Mouse (Mus musculus): Measurements from ENCODE around the gene Aplf. TPM values are rescaled to one million over a fixed set of nuclear protein-coding genes. Genes with fewer than 3 reads are reported as not detected.
A peak's percentile ranks its signal among the peaks of the same experiment; 100 is the strongest.

Aplf gene
- polyA plus RNA-seq, 1 experiment from 2014 or later: 13.6 TPM

GRCm38 (mm10) chr6:87669894-87670588, 2.0 kb downstream of the Aplf start:
- peaks cover 21% of the 10 kb centered on the region for H3K4me1 ChIP-seq (replicated peaks; ENCODE audit: control insufficient read depth, insufficient read depth, low read length)
- 22% methylated on average over 7 of the region's 7 CpGs for WGBS
- H3K4me3 ChIP-seq (replicated peaks; ENCODE audit: low read length): 0 out of 2 replicates have a peak overlapping the region, but pooled peaks have one; percentile 14
- H3K36me3 ChIP-seq (ENCODE audit: control insufficient read depth, insufficient read depth): peaks cover 2% of the 10 kb centered on the region; the same call in 1 of the 2 replicates
- H3K4me2 ChIP-seq (ENCODE audit: low read length): peak overlapping the region; percentile 26
- 0 out of 2 replicates have a peak, but pooled peaks cover 2% of the 10 kb centered on the region for H3K9me3 ChIP-seq (ENCODE audit: control insufficient read depth, low read length)
- no peak overlapping the region for H3K9ac ChIP-seq (replicated peaks; ENCODE audit: low read depth, low read length)
- no peak for ATAC-seq
- no peak overlapping the region for H3K27ac ChIP-seq (ENCODE audit: low read length)
- H3K27me3 ChIP-seq (replicated peaks; ENCODE audit: control insufficient read depth, insufficient read depth, low read length): no peaks in the 10 kb centered on the region

- Histone ChIP-seq H3K9me3 (ENCODE audit: control insufficient read depth, low read length) (0 out of 2 replicates have a peak, but pooled peaks cover 2% of the 10 kb centered on the region), H3K4me2 (ENCODE audit: low read length) (no peak overlapping the region)
- 85% methylated on average over 3 of the region's 3 CpGs for WGBS
Measured at GRCm38 (mm10) chr6:87668733-87669132, 3.3 kb downstream of the Aplf start.

GRCm38 (mm10) chr6:87667804-87668203, 4.2 kb downstream of the Aplf start:
- WGBS: 56% methylated on average over 8 of the region's 8 CpGs

More at GRCm38 (mm10) chr6:87668733-87669132, 3.3 kb downstream of the Aplf start:
- Histone ChIP-seq H3K27ac (ENCODE audit: low read length) (no peak overlapping the region), H3K9ac (replicated peaks; ENCODE audit: low read depth, low read length) (no peak overlapping the region), H3K4me3 (replicated peaks; ENCODE audit: low read length) (no peak overlapping the region), H3K36me3 (ENCODE audit: control insufficient read depth, insufficient read depth) (peaks cover 2% of the 10 kb centered on the region; the same call in 1 of the 2 replicates), H3K4me1 (replicated peaks; ENCODE audit: control insufficient read depth, insufficient read depth, low read length) (peaks cover 21% of the 10 kb centered on the region), H3K27me3 (replicated peaks; ENCODE audit: control insufficient read depth, insufficient read depth, low read length) (no peaks in the 10 kb centered on the region)
- ATAC-seq: no peak

GRCm38 (mm10) chr6:87663445-87663844, 8.5 kb downstream of the Aplf start:
- Histone ChIP-seq H3K9ac (replicated peaks; ENCODE audit: low read depth, low read length) (no peak overlapping the region), H3K4me1 (replicated peaks; ENCODE audit: control insufficient read depth, insufficient read depth, low read length) (no peaks in the 10 kb centered on the region), H3K36me3 (ENCODE audit: control insufficient read depth, insufficient read depth) (peaks cover 2% of the 10 kb centered on the region; the same call in 1 of the 2 replicates), H3K9me3 (ENCODE audit: control insufficient read depth, low read length) (0 out of 2 replicates have a peak, but pooled peaks cover 2% of the 10 kb centered on the region), H3K27me3 (replicated peaks; ENCODE audit: control insufficient read depth, insufficient read depth, low read length) (no peaks in the 10 kb centered on the region), H3K4me3 (replicated peaks; ENCODE audit: low read length) (no peak overlapping the region), H3K4me2 (ENCODE audit: low read length) (no peak overlapping the region), H3K27ac (ENCODE audit: low read length) (no peak overlapping the region)
- WGBS: 91% methylated on average over 9 of the region's 9 CpGs
- ATAC-seq: no peak

More at GRCm38 (mm10) chr6:87667804-87668203, 4.2 kb downstream of the Aplf start:
- H3K36me3 ChIP-seq (ENCODE audit: control insufficient read depth, insufficient read depth): peaks cover 2% of the 10 kb centered on the region; the same call in 1 of the 2 replicates
- H3K27ac ChIP-seq (ENCODE audit: low read length): no peak overlapping the region
- 0 out of 2 replicates have a peak, but pooled peaks cover 2% of the 10 kb centered on the region for H3K9me3 ChIP-seq (ENCODE audit: control insufficient read depth, low read length)
- no peak overlapping the region for H3K4me2 ChIP-seq (ENCODE audit: low read length)
- H3K4me3 ChIP-seq (replicated peaks; ENCODE audit: low read length): no peak overlapping the region
- H3K9ac ChIP-seq (replicated peaks; ENCODE audit: low read depth, low read length): no peak overlapping the region
- ATAC-seq: no peak
- H3K27me3 ChIP-seq (replicated peaks; ENCODE audit: control insufficient read depth, insufficient read depth, low read length): no peaks in the 10 kb centered on the region
- peaks cover 20% of the 10 kb centered on the region for H3K4me1 ChIP-seq (replicated peaks; ENCODE audit: control insufficient read depth, insufficient read depth, low read length)

GRCm38 (mm10) chr6:87662197-87662596, 9.8 kb downstream of the Aplf start:
- Histone ChIP-seq H3K27ac (ENCODE audit: low read length) (no peak overlapping the region), H3K9me3 (ENCODE audit: control insufficient read depth, low read length) (0 out of 2 replicates have a peak, but pooled peaks cover 2% of the 10 kb centered on the region), H3K27me3 (replicated peaks; ENCODE audit: control insufficient read depth, insufficient read depth, low read length) (no peaks in the 10 kb centered on the region), H3K4me1 (replicated peaks; ENCODE audit: control insufficient read depth, insufficient read depth, low read length) (no peaks in the 10 kb centered on the region), H3K36me3 (ENCODE audit: control insufficient read depth, insufficient read depth) (peaks cover 2% of the 10 kb centered on the region; the same call in 1 of the 2 replicates), H3K4me3 (replicated peaks; ENCODE audit: low read length) (no peak overlapping the region), H3K9ac (replicated peaks; ENCODE audit: low read depth, low read length) (no peak overlapping the region), H3K4me2 (ENCODE audit: low read length) (no peak overlapping the region)
- no peak for ATAC-seq
- WGBS: 70% methylated on average over 6 of the region's 6 CpGs

GRCm38 (mm10) chr6:87661707-87662106, 10.3 kb downstream of the Aplf start:
- H3K9me3 ChIP-seq (ENCODE audit: control insufficient read depth, low read length): 0 out of 2 replicates have a peak, but pooled peaks cover 2% of the 10 kb centered on the region
- no peak overlapping the region for H3K27ac ChIP-seq (ENCODE audit: low read length)
- no peak overlapping the region for H3K4me3 ChIP-seq (replicated peaks; ENCODE audit: low read length)
- H3K4me2 ChIP-seq (ENCODE audit: low read length): no peak overlapping the region
- H3K27me3 ChIP-seq (replicated peaks; ENCODE audit: control insufficient read depth, insufficient read depth, low read length): no peaks in the 10 kb centered on the region
- no peaks in the 10 kb centered on the region for H3K4me1 ChIP-seq (replicated peaks; ENCODE audit: control insufficient read depth, insufficient read depth, low read length)
- no peak for ATAC-seq
- no peak overlapping the region for H3K9ac ChIP-seq (replicated peaks; ENCODE audit: low read depth, low read length)
- peaks cover 2% of the 10 kb centered on the region; the same call in 1 of the 2 replicates for H3K36me3 ChIP-seq (ENCODE audit: control insufficient read depth, insufficient read depth)
- WGBS: 89% methylated on average over 2 of the region's 2 CpGs

- H3K9me3 ChIP-seq (ENCODE audit: control insufficient read depth, low read length): no peaks in the 10 kb centered on the region
- no peak overlapping the region for H3K27ac ChIP-seq (ENCODE audit: low read length)
- H3K36me3 ChIP-seq (ENCODE audit: control insufficient read depth, insufficient read depth): 0 out of 2 replicates have a peak, but pooled peaks cover 2% of the 10 kb centered on the region
- no peak overlapping the region for H3K9ac ChIP-seq (replicated peaks; ENCODE audit: low read depth, low read length)
- no peaks in the 10 kb centered on the region for H3K27me3 ChIP-seq (replicated peaks; ENCODE audit: control insufficient read depth, insufficient read depth, low read length)
- no peaks in the 10 kb centered on the region for H3K4me1 ChIP-seq (replicated peaks; ENCODE audit: control insufficient read depth, insufficient read depth, low read length)
- no peak overlapping the region for H3K4me2 ChIP-seq (ENCODE audit: low read length)
- no peak overlapping the region for H3K4me3 ChIP-seq (replicated peaks; ENCODE audit: low read length)
- 96% methylated on average over 4 of the region's 4 CpGs for WGBS
- ATAC-seq: no peak
Measured at GRCm38 (mm10) chr6:87658816-87659215, 13.2 kb downstream of the Aplf start.

- Histone ChIP-seq H3K4me3 (replicated peaks; ENCODE audit: low read length) (no peak overlapping the region), H3K9me3 (ENCODE audit: control insufficient read depth, low read length) (no peaks in the 10 kb centered on the region), H3K27ac (ENCODE audit: low read length) (no peak overlapping the region), H3K36me3 (ENCODE audit: control insufficient read depth, insufficient read depth) (0 out of 2 replicates have a peak, but pooled peaks cover 2% of the 10 kb centered on the region), H3K27me3 (replicated peaks; ENCODE audit: control insufficient read depth, insufficient read depth, low read length) (no peaks in the 10 kb centered on the region), H3K9ac (replicated peaks; ENCODE audit: low read depth, low read length) (no peak overlapping the region), H3K4me1 (replicated peaks; ENCODE audit: control insufficient read depth, insufficient read depth, low read length) (no peaks in the 10 kb centered on the region), H3K4me2 (ENCODE audit: low read length) (no peak overlapping the region)
- 86% methylated on average over 8 of the region's 8 CpGs for whole genome bisulfite sequencing
- no peak for ATAC-seq
Measured at GRCm38 (mm10) chr6:87653904-87654638, 17.9 kb downstream of the Aplf start.

- H3K9me3 ChIP-seq (ENCODE audit: control insufficient read depth, low read length): no peaks in the 10 kb centered on the region
- 0 out of 2 replicates have a peak, but pooled peaks cover 2% of the 10 kb centered on the region for H3K36me3 ChIP-seq (ENCODE audit: control insufficient read depth, insufficient read depth)
- H3K9ac ChIP-seq (replicated peaks; ENCODE audit: low read depth, low read length): no peak overlapping the region
- no peaks in the 10 kb centered on the region for H3K27me3 ChIP-seq (replicated peaks; ENCODE audit: control insufficient read depth, insufficient read depth, low read length)
- no peaks in the 10 kb centered on the region for H3K4me1 ChIP-seq (replicated peaks; ENCODE audit: control insufficient read depth, insufficient read depth, low read length)
- 86% methylated on average over 3 of the region's 3 CpGs for WGBS
- no peak overlapping the region for H3K4me2 ChIP-seq (ENCODE audit: low read length)
- no peak overlapping the region for H3K27ac ChIP-seq (ENCODE audit: low read length)
- ATAC-seq: no peak
- no peak overlapping the region for H3K4me3 ChIP-seq (replicated peaks; ENCODE audit: low read length)
Measured at GRCm38 (mm10) chr6:87653478-87653877, 18.5 kb downstream of the Aplf start.

Measured in forebrain, embryonic 16.5 days (tissue).